Mouse (Mus musculus) myocyte (in vitro differentiated cells): ENCODE measurements at regions not wholly inside any gene's neighbourhood (a gene's known extent, or its start where the extent isn't known, plus 50 kb on each side); places are given as distances from the start of the nearest gene placed in this dataset.
A peak's percentile ranks its signal among the peaks of the same experiment; 100 is the strongest.

ENCODE experiments used
- H3K27me3 ChIP-seq: one replicate; pipeline ENCODE4 v1.6.1; 2011; ENCODE audit not compliant: control insufficient read depth, insufficient read depth, insufficient read length
- H3K36me3 ChIP-seq: one replicate; pipeline ENCODE4 v1.6.1; 2011; ENCODE audit not compliant: control insufficient read depth, insufficient read depth
- H3K4me2 ChIP-seq: one replicate; pipeline ENCODE4 v1.6.1; 2011; ENCODE audit warnings: low read depth, control low read depth
- H3K4me3 ChIP-seq: one replicate; pipeline ENCODE4 v1.5.1; 2011; ENCODE audit warnings: mild to moderate bottlenecking, control low read depth, moderate library complexity
- H3K79me2 ChIP-seq: one replicate; pipeline ENCODE4 v1.6.1; 2011; ENCODE audit not compliant: control insufficient read depth, insufficient read depth
- H3ac ChIP-seq: one replicate; pipeline ENCODE4 v1.6.1; 2011; ENCODE audit not compliant: control insufficient read depth, insufficient read length
- CEBPB ChIP-seq: IDR thresholded peaks from 2 replicates; pipeline ENCODE4 v1.6.1; 2011; ENCODE audit warnings: mild to moderate bottlenecking, moderate library complexity; ENCODE audit not compliant: poor library complexity, insufficient read depth, severe bottlenecking
- E2F4 ChIP-seq: IDR thresholded peaks from one replicate; pipeline ENCODE4 v1.6.1; 2011; ENCODE audit warnings: mild to moderate bottlenecking, control low read depth, moderate library complexity; ENCODE audit not compliant: insufficient read depth
- MAX ChIP-seq: IDR thresholded peaks from one replicate; pipeline ENCODE4 v1.6.1; 2011; ENCODE audit warnings: low read depth, mild to moderate bottlenecking, control low read depth
- MYOD1 ChIP-seq, 3 experiments: IDR thresholded peaks; one replicate each; pipeline ENCODE4 v1.6.1; 2011; ENCODE audit warnings: control low read depth in 2 of 3, low read depth in 2 of 3, mild to moderate bottlenecking in 2 of 3, moderate library complexity in 1 of 3; ENCODE audit not compliant: insufficient read length in 2 of 3, control insufficient read depth in 1 of 3
- MYOG ChIP-seq, 3 experiments: IDR thresholded peaks; one replicate each; pipeline ENCODE4 v1.6.1; 2011; ENCODE audit warnings: control low read depth in 2 of 3, low read depth in 2 of 3, mild to moderate bottlenecking in 2 of 3; ENCODE audit not compliant: insufficient read length in 2 of 3, control insufficient read depth in 1 of 3, insufficient read depth in 1 of 3
- POLR2A ChIP-seq: IDR thresholded peaks from one replicate; pipeline ENCODE4 v1.6.1; 2011; ENCODE audit warnings: low read depth, mild to moderate bottlenecking, control low read depth, moderate library complexity; ENCODE audit not compliant: insufficient read length
- POLR2AphosphoS2 ChIP-seq: IDR thresholded peaks from one replicate; pipeline ENCODE4 v1.6.1; 2011; ENCODE audit warnings: low read depth, control low read depth; ENCODE audit not compliant: insufficient read length
- REST ChIP-seq: IDR thresholded peaks from one replicate; pipeline ENCODE4 v1.6.1; 2011; ENCODE audit warnings: mild to moderate bottlenecking, control low read depth, moderate library complexity; ENCODE audit not compliant: insufficient read depth, insufficient read length
- SRF ChIP-seq: IDR thresholded peaks from one replicate; pipeline ENCODE4 v1.6.1; 2011; ENCODE audit warnings: low read depth; ENCODE audit not compliant: control insufficient read depth, insufficient read length
- TCF12 ChIP-seq: IDR thresholded peaks from one replicate; pipeline ENCODE4 v1.6.1; 2011; ENCODE audit warnings: mild to moderate bottlenecking, control low read depth; ENCODE audit not compliant: poor library complexity, insufficient read depth, severe bottlenecking
- TCF3 ChIP-seq: IDR thresholded peaks from one replicate; pipeline ENCODE4 v1.6.1; 2011; ENCODE audit warnings: low read depth, control low read depth; ENCODE audit not compliant: insufficient read length
- USF1 ChIP-seq: IDR thresholded peaks from one replicate; pipeline ENCODE4 v1.6.1; 2011; ENCODE audit warnings: low read depth, mild to moderate bottlenecking, control low read depth, moderate library complexity

GRCm38 (mm10) chr9:116313932-116314790 is 139.0 kb upstream of the Tgfbr2 start:
- H3K36me3 ChIP-seq: no peaks in the 10 kb centered on the region
- no peaks in the 10 kb centered on the region for H3K27me3 ChIP-seq
- no peaks in the 10 kb centered on the region for H3K79me2 ChIP-seq
- H3K4me2 ChIP-seq: no peak overlapping the region
- no peak for TF ChIP-seq TCF3
- no peak for TF ChIP-seq E2F4
- TF ChIP-seq SRF: no peak
- no peak for TF ChIP-seq POLR2AphosphoS2
- TF ChIP-seq CEBPB: no peak
- H3ac ChIP-seq: no peak overlapping the region
- no peak overlapping the region for H3K4me3 ChIP-seq

GRCm38 (mm10) chr9:116311364-116311763 is 136.2 kb upstream of the Tgfbr2 start:
- no peaks in the 10 kb centered on the region for H3K27me3 ChIP-seq
- H3ac ChIP-seq: no peak overlapping the region
- no peak overlapping the region for H3K4me3 ChIP-seq
- H3K36me3 ChIP-seq: no peaks in the 10 kb centered on the region
- TF ChIP-seq POLR2A: no peak
- no peak for TF ChIP-seq MYOG (IDR thresholded peaks at IDR 0.05; ENCODE audit: control insufficient read depth in 1 of 3, insufficient read depth in 1 of 3, insufficient read length in 2 of 3, low read depth in 2 of 3)
- TF ChIP-seq MAX: no peak
- no peak for TF ChIP-seq CEBPB
- TF ChIP-seq MYOD1 (IDR thresholded peaks at IDR 0.05; ENCODE audit: control insufficient read depth in 1 of 3, insufficient read length in 2 of 3, low read depth in 2 of 3): no peak
- no peak for TF ChIP-seq REST
- TF ChIP-seq TCF12: no peak
- TF ChIP-seq USF1: no peak
- TF ChIP-seq E2F4: no peak
- TF ChIP-seq SRF: no peak
- no peaks in the 10 kb centered on the region for H3K79me2 ChIP-seq
- no peak overlapping the region for H3K4me2 ChIP-seq

- Histone ChIP-seq H3K4me2 (no peak overlapping the region), H3K79me2 (no peaks in the 10 kb centered on the region), H3K27me3 (no peaks in the 10 kb centered on the region), H3K4me3 (no peak overlapping the region), H3ac (no peak overlapping the region), H3K36me3 (no peaks in the 10 kb centered on the region)
- TF ChIP-seq TCF3 (no peak), CEBPB (no peak), POLR2AphosphoS2 (no peak), E2F4 (no peak), MYOD1 (IDR thresholded peaks at IDR 0.05; ENCODE audit: control insufficient read depth in 1 of 3, insufficient read length in 2 of 3, low read depth in 2 of 3) (no peak), MAX (no peak), MYOG (IDR thresholded peaks at IDR 0.05; ENCODE audit: control insufficient read depth in 1 of 3, insufficient read depth in 1 of 3, insufficient read length in 2 of 3, low read depth in 2 of 3) (no peak), REST (no peak), TCF12 (no peak), USF1 (no peak), POLR2A (no peak), SRF (no peak)
These were observed 126.4 kb upstream of the Tgfbr2 start for GRCm38 (mm10) chr9:116301602-116302001.

GRCm38 (mm10) chr9:116298791-116299190 is 123.6 kb upstream of the Tgfbr2 start:
- Histone ChIP-seq H3K4me3 (no peak overlapping the region), H3K27me3 (no peaks in the 10 kb centered on the region), H3K79me2 (no peaks in the 10 kb centered on the region), H3ac (no peak overlapping the region), H3K4me2 (no peak overlapping the region), H3K36me3 (no peaks in the 10 kb centered on the region)
- no peak for TF ChIP-seq REST
- TF ChIP-seq TCF12: no peak
- TF ChIP-seq CEBPB: no peak
- TF ChIP-seq SRF: no peak
- TF ChIP-seq E2F4: no peak
- no peak for TF ChIP-seq MAX
- TF ChIP-seq MYOG (IDR thresholded peaks at IDR 0.05; ENCODE audit: control insufficient read depth in 1 of 3, insufficient read depth in 1 of 3, insufficient read length in 2 of 3, low read depth in 2 of 3): no peak
- no peak for TF ChIP-seq TCF3
- TF ChIP-seq POLR2AphosphoS2: no peak
- no peak for TF ChIP-seq POLR2A
- no peak for TF ChIP-seq MYOD1 (IDR thresholded peaks at IDR 0.05; ENCODE audit: control insufficient read depth in 1 of 3, insufficient read length in 2 of 3, low read depth in 2 of 3)
- no peak for TF ChIP-seq USF1

GRCm38 (mm10) chr9:116296349-116296748 is 121.2 kb upstream of the Tgfbr2 start:
- no peaks in the 10 kb centered on the region for H3K27me3 ChIP-seq
- peak overlapping the region; percentile 36 for H3K4me2 ChIP-seq
- no peak overlapping the region for H3K4me3 ChIP-seq
- H3K79me2 ChIP-seq: no peaks in the 10 kb centered on the region
- no peaks in the 10 kb centered on the region for H3K36me3 ChIP-seq
- no peak overlapping the region for H3ac ChIP-seq
- TF ChIP-seq USF1 (no peak), MYOD1 (IDR thresholded peaks at IDR 0.05; ENCODE audit: control insufficient read depth in 1 of 3, insufficient read length in 2 of 3, low read depth in 2 of 3) (peak; percentile 93 to 99 (median 99)), MYOG (IDR thresholded peaks at IDR 0.05; ENCODE audit: control insufficient read depth in 1 of 3, insufficient read depth in 1 of 3, insufficient read length in 2 of 3, low read depth in 2 of 3) (peak in 2 of 3 experiments; percentile 5 to 34), TCF12 (peak; percentile 71)
